Mouse (Mus musculus) forebrain, postnatal 0 days (tissue): ENCODE measurements at regions not wholly inside any gene's neighbourhood (a gene's known extent, or its start where the extent isn't known, plus 50 kb on each side); places are given as distances from the start of the nearest gene placed in this dataset.

Experiments
- ATAC-seq: fragments of 200-750 bp; cut with Nextera tagmentation; 2 replicates; pipeline ENCODE4 v1.8.0; 2017; ENCODE audit warnings: mild to moderate bottlenecking, moderate library complexity
- DNase-seq: peaks from one replicate; pipeline ENCODE4 v3.0.0-alpha.2; 2015
- H3K27ac ChIP-seq: fragments of 300-500 bp; sonication (generic); 2 replicates; pipeline ENCODE4 v1.5.1; 2014; ENCODE audit warnings: low read depth, mild to moderate bottlenecking, antibody characterized with exemption, low read length, moderate library complexity, mixed read lengths
- H3K27me3 ChIP-seq: fragments of 300-500 bp; sonication (generic); 2 replicates; pipeline ENCODE4 v1.6.1; 2014; ENCODE audit warnings: mild to moderate bottlenecking, low read length, mixed read lengths; ENCODE audit not compliant: insufficient read depth
- H3K36me3 ChIP-seq: fragments of 300-500 bp; sonication (generic); 2 replicates; pipeline ENCODE4 v1.6.1; 2014; ENCODE audit warnings: mild to moderate bottlenecking, moderate library complexity; ENCODE audit not compliant: insufficient read depth
- H3K4me1 ChIP-seq: fragments of 300-500 bp; sonication (generic); 2 replicates; pipeline ENCODE4 v1.6.1; 2014; ENCODE audit warnings: antibody characterized with exemption; ENCODE audit not compliant: insufficient read depth
- H3K4me2 ChIP-seq: fragments of 300-500 bp; sonication (generic); 2 replicates; pipeline ENCODE4 v1.6.1; 2014; ENCODE audit warnings: low read depth, mild to moderate bottlenecking, moderate library complexity
- H3K4me3 ChIP-seq: fragments of 300-500 bp; sonication (generic); 2 replicates; pipeline ENCODE4 v1.5.1; 2014; ENCODE audit warnings: low read depth, low read length, mixed read lengths
- H3K9ac ChIP-seq: fragments of 300-500 bp; sonication (generic); 2 replicates; pipeline ENCODE4 v1.6.1; 2014; ENCODE audit warnings: mild to moderate bottlenecking
- H3K9me3 ChIP-seq: fragments of 300-500 bp; sonication (generic); 2 replicates; pipeline ENCODE4 v1.6.1; 2016; ENCODE audit warnings: low read length
- CTCF ChIP-seq: sonication (generic); IDR thresholded peaks from 2 replicates; pipeline ENCODE4 v1.5.1; 2016; ENCODE audit warnings: antibody characterized with exemption, control low read depth, low read depth
- WGBS: fragments of 180-500 bp; shearing (Covaris S2); extraction: QIAGEN DNeasy Blood & Tissue Kit; methylation state at CpG from one replicate; pipeline ENCODE4 v1.1.7; 2014; 5-methylcytosine and 5-hydroxymethylcytosine counted together

- Histone ChIP-seq H3K36me3 (no peaks in the 10 kb centered on the region), H3K4me1 (no peaks in the 10 kb centered on the region), H3K9me3 (no peaks in the 10 kb centered on the region), H3K27ac (no peak overlapping the region), H3K9ac (no peak overlapping the region), H3K27me3 (no peaks in the 10 kb centered on the region), H3K4me3 (no peak overlapping the region), H3K4me2 (no peak overlapping the region)
- DNase-seq (no peak), ATAC-seq (no peak)
- 85% methylated on average over 5 of the region's 5 CpGs for WGBS
- no peak for TF ChIP-seq CTCF
Measured at GRCm38 (mm10) chr2:61386966-61387365, 191.4 kb upstream of the Tank start.

- DNase-seq, result no peak
- 81% methylated on average over 6 of the region's 6 CpGs for WGBS
- no peak for TF ChIP-seq CTCF
- H3K36me3 ChIP-seq, result no peaks in the 10 kb centered on the region
- H3K4me3 ChIP-seq, result no peak overlapping the region
- H3K9me3 ChIP-seq, result no peaks in the 10 kb centered on the region
- H3K4me1 ChIP-seq, result no peaks in the 10 kb centered on the region
- no peak overlapping the region for H3K9ac ChIP-seq
- no peak for ATAC-seq
- H3K27ac ChIP-seq, result no peak overlapping the region
- no peaks in the 10 kb centered on the region for H3K27me3 ChIP-seq
- no peak overlapping the region for H3K4me2 ChIP-seq
Measured at GRCm38 (mm10) chr2:61384467-61384866, 193.9 kb upstream of the Tank start.

GRCm38 (mm10) chr2:61383744-61384295 lies 194.6 kb upstream of the Tank start:
- TF ChIP-seq CTCF, result no peak
- no peak overlapping the region for H3K4me2 ChIP-seq
- ATAC-seq (no peak), DNase-seq (no peak)
- no peak overlapping the region for H3K4me3 ChIP-seq
- H3K27ac ChIP-seq, result no peak overlapping the region
- H3K9ac ChIP-seq, result no peak overlapping the region
- no peaks in the 10 kb centered on the region for H3K9me3 ChIP-seq
- H3K4me1 ChIP-seq, result no peaks in the 10 kb centered on the region
- H3K27me3 ChIP-seq, result no peaks in the 10 kb centered on the region
- H3K36me3 ChIP-seq, result no peaks in the 10 kb centered on the region
- WGBS, result 95% methylated on average over 1 of the region's 1 CpGs

DNA sequence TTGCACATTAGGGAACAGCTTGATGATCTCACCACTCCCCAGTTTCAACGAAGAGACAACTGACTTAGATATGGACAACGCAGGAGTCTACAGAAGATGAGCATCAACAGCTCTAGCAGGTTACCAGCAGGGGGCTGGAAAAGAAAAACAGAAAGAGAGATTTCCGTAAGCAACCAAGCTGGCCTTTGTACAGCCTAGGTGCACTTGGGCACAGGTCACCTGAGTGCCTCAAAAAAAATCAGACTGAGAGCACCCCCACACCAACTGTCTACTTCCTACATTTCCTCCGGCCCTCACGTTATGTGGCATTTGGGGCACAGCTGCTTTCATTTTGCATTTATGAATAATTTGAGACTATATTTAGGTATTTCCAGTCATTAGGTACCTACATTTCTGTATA lies 199.3 kb upstream of the Tank start:
- Histone ChIP-seq H3K27ac (no peak overlapping the region), H3K9ac (no peak overlapping the region), H3K4me2 (no peak overlapping the region), H3K4me3 (no peak overlapping the region), H3K36me3 (no peaks in the 10 kb centered on the region), H3K27me3 (no peaks in the 10 kb centered on the region), H3K9me3 (no peaks in the 10 kb centered on the region), H3K4me1 (no peaks in the 10 kb centered on the region)
- DNase-seq (no peak), ATAC-seq (no peak)
- 78% methylated on average over 5 of the region's 5 CpGs for WGBS
- no peak for TF ChIP-seq CTCF

DNA sequence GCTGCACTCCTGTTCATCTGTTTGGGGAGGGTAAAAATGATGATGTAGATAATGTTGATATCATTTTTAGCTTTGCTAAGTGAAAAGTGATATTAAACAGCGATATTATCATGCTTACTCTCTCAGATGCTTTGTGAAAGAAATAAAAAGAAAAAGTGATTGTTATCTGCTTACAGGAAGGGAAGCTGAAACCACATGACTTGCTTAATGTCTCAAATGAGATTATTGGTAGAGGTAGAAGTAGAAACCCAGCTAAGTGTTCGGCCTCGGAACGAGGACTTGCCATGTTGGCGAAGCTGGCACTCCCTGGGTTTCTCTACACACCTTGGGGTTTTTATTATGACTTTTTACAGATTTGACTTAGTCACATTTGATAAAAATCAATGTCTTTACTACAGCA lies 200.1 kb upstream of the Tank start:
- TF ChIP-seq CTCF, result no peak
- Histone ChIP-seq H3K4me1 (no peaks in the 10 kb centered on the region), H3K27me3 (no peaks in the 10 kb centered on the region), H3K9ac (no peak overlapping the region), H3K36me3 (no peaks in the 10 kb centered on the region), H3K9me3 (no peaks in the 10 kb centered on the region), H3K4me2 (no peak overlapping the region), H3K27ac (no peak overlapping the region), H3K4me3 (no peak overlapping the region)
- DNase-seq (no peak), ATAC-seq (no peak)
- WGBS, result 92% methylated on average over 5 of the region's 5 CpGs

DNA sequence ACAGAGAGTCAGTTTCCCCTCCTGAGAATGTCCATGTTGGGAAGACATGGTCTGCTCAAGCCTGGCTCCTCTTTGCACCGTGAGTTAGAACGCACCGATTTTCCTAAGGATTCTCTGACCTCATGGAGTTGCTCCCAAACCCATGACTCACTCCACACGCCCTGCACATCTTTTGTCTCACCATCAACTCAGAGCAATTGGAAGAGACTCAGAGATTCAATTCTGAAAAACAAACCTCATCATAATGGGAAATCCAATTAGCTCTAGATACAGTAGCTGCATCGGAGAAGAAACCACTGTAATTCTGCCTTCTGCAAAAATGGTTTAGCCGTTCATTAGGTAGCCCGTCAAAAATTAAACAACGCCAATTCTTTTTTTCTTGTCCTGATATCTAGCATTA lies 200.6 kb upstream of the Tank start:
- TF ChIP-seq CTCF, result no peak
- H3K9me3 ChIP-seq, result no peaks in the 10 kb centered on the region
- WGBS, result 86% methylated on average over 8 of the region's 8 CpGs

DNA sequence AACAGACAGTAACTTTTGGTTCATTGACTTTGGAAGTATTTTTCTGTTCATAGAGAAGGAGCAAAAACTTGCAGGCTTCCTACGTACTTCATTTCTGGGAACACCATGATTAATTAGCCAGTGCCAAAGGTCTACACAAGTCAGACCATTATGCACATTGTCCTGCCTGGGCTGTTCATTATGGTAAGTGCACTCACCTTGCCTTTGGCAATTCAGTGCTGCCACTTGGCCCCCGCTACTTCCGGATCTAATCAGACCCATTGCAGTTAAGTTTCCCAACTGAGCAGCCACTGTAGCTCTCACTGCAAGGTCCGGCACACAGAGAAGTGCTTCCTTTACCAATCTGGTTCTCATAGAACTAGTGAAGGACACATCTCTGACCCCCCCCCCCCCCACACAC lies 215.8 kb upstream of the Tank start:
- ATAC-seq (no peak), DNase-seq (no peak)
- Histone ChIP-seq H3K4me2 (no peak overlapping the region), H3K4me1 (no peaks in the 10 kb centered on the region), H3K27me3 (no peaks in the 10 kb centered on the region), H3K9me3 (no peaks in the 10 kb centered on the region), H3K4me3 (no peak overlapping the region), H3K36me3 (no peaks in the 10 kb centered on the region), H3K9ac (no peak overlapping the region), H3K27ac (no peak overlapping the region)
- TF ChIP-seq CTCF, result no peak
- WGBS, result 81% methylated on average over 4 of the region's 4 CpGs

More for the DNA sequence above, 200.6 kb upstream of the Tank start:
- H3K27me3 ChIP-seq, result no peaks in the 10 kb centered on the region
- no peak for DNase-seq
- H3K27ac ChIP-seq, result no peak overlapping the region
- ATAC-seq, result no peak
- no peak overlapping the region for H3K4me2 ChIP-seq
- no peaks in the 10 kb centered on the region for H3K4me1 ChIP-seq
- no peak overlapping the region for H3K4me3 ChIP-seq
- H3K9ac ChIP-seq, result no peak overlapping the region
- H3K36me3 ChIP-seq, result no peaks in the 10 kb centered on the region

DNA sequence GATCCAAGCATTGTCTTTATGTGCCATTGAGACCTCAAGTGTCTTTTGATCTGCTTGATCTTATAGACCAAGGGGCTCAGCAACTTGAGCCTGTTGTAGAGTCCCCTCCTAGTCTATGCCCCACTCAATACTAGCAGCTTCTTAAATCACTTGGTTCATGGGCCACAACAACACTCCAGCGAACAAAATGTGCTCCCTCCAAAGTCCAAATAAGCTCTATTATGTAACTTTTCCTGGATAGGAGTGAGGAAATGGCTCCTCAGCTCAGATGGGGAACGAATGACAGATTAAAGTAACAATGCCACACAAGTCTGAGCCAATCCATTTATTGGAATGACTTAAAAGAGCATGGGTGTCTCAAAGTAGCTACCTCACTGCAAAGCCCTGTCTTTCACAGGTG lies 217.0 kb upstream of the Tank start:
- no peak for TF ChIP-seq CTCF
- no peaks in the 10 kb centered on the region for H3K27me3 ChIP-seq
- no peak overlapping the region for H3K4me3 ChIP-seq
- no peak overlapping the region for H3K9ac ChIP-seq
- ATAC-seq, result no peak
- H3K27ac ChIP-seq, result no peak overlapping the region
- H3K36me3 ChIP-seq, result no peaks in the 10 kb centered on the region
- 80% methylated on average over 2 of the region's 2 CpGs for WGBS
- DNase-seq, result no peak
- H3K4me1 ChIP-seq, result no peaks in the 10 kb centered on the region
- no peaks in the 10 kb centered on the region for H3K9me3 ChIP-seq
- no peak overlapping the region for H3K4me2 ChIP-seq
